Mouse (Mus musculus) hindlimb bud, embryonic 11.5 days (tissue): ENCODE measurements around the gene Tmtc2.
A peak's percentile ranks its signal among the peaks of the same experiment; 100 is the strongest.

Experiments used
- DNase-seq: peaks from one replicate; pipeline ENCODE4 v3.0.0-alpha.2; 2012; ENCODE audit warnings: low read depth, low spot score; ENCODE audit errors: extremely low spot score

Gene Tmtc2

DNA sequence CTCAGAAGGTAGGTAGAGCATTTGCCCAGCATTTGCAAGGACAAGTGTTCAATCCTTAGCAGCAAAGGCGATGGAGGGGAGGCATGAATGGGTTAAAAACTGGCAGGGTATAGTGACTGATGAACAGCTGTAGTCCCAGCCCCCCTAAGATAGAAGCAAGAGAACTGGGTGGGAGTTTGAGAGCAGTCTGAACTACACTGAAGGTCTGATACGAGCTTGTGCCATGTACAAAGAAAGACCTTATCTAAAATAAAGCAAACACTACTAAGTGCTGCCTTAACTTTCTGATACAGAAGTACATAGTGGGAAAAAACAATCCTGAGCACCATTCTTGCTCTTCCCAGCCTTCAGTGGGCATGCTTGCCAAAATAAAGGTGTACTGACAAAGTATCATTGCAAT lies 20.1 kb downstream of the Tmtc2 start:
- no peak for DNase-seq

DNA sequence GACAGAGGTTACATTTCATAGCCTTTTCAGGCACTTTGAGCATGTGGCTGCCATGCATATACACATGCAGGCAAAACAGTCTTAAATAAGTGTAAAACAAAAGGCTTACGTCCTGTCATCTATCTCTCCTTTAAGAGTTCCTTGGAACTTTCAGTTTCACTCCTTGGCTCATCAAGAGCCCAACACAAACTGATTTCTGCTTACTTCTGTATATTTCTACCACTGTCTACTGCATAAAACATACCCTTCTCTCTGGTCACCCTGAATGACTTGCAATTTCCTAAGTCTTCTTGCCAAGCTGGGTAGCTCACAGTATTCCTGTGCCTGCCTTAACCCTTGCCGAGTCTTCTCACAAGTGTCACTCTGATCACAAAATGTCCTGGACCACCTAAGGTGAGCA lies 26.2 kb downstream of the Tmtc2 start:
- no peak for DNase-seq

DNA sequence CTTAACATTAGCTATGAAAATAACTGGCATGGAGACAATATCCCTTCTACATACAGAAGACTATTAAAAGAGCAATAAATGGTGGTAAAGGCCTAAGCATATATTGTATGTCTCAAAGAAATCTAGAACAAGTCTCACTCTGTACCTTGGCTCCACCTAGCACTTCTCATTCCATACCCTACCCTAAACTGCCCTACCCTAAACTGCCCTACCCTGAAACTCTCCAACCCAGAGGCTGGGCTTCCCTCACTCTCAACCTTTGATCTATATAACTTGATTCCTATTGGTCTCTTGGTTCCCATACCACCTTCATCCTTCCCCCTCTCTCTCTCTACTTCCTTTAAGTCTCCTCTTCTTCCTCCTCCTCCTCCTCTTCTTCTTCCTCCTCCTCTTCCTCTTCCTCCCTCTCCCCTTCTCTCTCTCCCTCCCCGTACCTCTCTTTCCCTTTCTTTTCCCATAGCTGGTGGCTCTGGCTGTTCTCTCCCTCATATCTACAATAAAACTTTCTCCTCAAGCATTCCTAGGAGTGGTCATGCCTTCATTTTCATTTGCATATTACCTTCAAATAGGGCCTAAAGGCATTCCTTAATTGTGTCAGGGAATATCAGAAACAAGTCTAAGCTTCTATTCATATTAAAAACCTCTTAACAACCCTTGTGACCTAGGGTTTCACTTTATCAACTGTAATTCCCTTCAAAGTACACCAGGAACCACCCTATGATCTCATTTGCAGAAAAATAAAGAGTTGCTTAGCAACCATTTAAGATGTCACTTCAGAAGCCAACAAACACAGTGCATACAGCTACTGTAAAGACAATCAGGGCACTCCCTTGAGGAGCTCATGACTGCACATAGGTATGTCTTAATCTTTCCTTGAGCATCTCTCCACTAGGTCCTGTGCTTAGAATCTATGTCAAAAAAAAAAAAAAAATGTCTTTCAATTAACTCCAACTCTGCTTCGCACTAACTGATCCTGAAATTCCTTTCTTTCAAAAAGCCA lies 29.9 kb downstream of the Tmtc2 start:
- DNase-seq = no peak

DNA sequence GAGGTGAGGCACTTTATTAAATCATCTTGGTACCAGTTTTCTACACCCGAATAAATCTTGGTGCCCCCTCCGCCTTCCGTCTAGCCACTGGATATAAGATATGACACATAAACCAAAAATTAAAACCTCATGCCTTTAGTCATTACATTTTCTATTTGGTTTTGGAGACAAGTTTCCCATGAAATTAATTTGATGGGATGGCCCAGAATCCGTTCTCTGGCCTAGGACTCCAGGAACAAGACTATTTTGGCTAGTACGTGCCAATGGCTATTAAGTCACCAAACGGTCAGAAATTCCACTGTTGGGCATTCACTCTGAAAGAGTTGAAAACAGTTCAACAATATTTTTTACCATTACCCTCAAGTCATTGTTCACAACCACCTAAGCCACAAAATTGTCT lies 32.2 kb downstream of the Tmtc2 start:
- DNase-seq = no peak

DNA sequence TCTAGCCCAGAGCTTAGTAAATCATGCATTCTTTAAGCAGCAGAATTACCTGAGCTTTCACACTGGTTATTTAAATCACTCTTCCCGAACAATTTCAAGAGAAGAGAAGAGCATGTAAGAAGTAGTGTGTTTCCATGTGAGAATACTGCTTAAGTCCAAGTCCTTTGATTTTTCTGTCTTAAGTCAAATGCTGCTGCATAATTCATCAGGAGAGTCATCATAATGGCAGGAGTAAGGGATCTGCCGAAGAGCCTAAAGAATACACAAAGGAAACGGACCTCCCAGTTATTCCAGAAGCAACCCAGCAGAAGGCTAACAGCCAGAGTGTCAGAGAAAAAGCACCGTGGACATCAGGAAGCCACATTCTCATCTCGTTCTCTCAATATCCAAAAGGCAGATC lies 34.6 kb downstream of the Tmtc2 start:
- no peak for DNase-seq

DNA sequence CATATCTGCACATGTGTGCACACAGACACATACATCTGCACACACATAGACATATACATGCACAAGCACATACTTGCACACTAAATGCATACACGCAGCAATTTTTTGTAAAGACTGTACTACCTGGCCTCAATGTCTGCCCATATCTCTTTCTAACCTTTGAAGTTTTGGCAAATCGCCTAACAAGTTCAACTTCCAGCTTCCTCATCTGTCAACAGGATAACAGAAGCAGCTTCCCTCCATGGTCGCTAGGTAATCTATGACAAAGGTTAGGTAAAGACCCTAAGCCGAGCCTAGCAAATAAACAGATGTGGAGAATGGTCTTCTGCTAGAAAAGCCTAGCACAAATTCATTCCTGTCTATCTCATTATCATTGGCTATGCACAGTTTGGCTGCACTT lies 37.3 kb downstream of the Tmtc2 start:
- no peak for DNase-seq

DNA sequence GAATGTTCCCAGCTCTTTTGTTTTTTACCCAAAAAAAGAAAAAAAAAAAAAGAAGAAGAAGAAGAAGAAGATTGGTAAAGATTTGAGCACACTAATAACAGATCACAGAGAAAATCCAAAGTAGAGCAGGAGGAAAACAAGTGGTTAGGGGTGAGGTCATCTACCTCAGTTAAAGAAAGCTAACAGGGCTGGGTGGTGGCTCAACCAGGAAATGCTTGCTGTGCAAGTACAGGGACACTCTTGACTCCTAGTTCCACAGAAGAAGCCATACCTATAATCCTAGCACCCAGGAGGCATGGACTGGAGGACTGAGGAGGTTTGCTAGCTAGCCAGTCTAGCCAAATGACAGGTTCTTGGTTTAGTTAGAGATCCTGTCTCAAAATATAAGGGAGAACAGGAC lies 38.4 kb downstream of the Tmtc2 start:
- no peak for DNase-seq

DNA sequence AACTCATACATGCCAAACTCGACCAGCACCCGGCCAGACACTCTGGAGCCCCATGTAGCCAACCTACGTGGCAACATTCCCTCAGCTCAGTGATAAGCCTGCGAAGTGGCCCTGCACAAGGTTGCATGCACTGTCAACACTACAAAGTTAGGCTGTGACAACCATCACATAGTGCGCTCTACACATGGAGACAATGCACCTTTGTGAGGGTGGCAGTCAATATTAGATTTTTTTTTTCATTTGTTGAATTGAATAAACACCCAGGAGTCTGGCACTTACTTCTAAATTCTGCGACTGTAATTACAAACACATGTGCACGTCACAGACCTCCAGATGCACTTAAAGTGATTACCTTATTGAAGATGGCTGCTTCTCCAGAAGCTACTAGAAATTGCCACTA lies 41.5 kb downstream of the Tmtc2 start:
- DNase-seq = peak; percentile 47

DNA sequence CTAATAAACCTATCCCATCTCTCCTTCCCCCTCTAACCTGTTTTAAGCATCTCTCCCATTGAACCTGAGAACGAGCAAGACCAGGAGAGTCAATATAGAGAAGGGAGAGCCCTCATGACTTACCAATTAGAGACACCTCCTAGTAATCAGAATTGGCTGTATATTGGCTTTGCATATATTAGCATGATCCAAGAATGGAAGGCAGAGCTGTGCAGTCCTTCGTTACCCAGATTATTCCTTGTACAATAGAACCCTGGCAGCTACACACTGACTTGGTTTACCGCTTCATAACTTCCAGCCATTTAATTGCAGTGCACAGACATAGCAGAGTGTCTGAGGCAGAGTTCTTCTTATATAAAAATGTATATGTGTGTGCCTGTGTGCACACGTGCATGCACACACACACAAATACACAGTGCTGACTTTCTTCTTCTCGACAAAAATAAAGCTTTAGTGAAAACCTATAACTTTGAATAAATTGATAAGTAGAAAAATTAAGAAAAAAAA lies 42.2 kb downstream of the Tmtc2 start:
- no peak for DNase-seq

DNA sequence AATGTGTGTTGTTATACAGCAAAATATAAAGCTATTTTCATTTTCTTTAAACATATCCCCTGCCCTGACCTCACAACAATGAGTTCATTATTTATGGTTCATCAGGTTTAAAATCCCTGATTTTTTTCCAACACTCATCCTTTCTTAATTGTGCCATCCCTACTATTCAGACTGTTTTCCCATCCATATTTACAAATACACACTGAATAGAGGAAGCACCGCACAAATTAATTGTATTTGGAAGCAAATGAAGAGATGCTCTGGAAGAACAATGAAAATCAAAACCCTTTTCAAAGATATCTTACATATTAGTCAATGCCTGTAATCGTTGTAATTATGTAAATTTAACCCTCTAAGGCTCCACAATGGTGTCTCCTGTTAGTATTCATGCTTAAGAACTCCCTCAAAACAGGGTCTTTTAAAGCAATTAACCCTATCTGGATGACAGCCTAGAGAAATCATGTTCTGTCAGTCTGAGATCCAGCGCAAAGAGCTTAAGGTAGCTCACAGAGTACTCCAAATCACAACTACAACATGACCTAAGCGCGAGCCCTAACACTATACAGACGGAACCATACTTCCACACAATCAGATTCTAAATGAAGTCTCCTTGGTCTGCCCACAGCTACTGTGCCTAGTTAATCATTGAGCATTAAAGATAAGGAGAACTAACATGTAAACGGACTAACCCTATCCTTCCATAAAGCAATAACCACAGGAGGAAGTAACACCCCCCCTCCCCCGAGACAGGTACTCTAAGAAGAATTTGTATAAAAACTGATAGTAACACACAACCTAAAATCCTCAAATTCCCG lies 43.0 kb downstream of the Tmtc2 start:
- DNase-seq = no peak

DNA sequence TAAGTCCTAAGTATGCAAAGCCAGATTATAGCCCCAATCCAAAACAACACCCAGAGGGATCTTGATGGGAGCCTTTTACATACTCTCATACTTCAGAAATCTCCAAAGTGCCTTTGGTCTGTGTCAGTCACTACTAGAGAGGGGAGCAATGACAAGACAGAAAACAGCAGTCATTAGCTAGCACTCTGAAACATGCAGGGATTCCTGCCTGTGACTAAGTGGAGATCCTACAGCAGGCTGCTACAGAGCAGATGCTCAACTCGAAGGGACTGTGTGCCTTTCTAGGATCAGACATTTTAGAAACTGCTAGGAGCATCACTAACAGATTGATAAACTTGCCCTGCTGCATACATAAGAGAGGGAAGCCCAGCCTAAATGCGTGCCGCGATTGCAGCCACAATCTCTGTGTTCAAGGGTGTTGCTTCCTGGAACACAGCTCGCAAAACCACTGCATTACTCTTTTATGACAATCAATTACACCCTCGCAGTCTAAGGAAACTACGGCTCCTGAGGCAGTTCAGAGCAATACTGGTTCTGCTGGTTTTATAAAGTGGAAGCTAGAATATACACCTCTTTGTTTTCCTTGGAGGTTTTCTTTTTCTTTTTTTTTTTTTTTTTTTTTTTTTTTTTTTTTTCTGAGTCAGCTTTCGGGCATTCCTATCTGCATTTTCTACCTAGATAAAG lies 50.7 kb downstream of the Tmtc2 start:
- no peak for DNase-seq

DNA sequence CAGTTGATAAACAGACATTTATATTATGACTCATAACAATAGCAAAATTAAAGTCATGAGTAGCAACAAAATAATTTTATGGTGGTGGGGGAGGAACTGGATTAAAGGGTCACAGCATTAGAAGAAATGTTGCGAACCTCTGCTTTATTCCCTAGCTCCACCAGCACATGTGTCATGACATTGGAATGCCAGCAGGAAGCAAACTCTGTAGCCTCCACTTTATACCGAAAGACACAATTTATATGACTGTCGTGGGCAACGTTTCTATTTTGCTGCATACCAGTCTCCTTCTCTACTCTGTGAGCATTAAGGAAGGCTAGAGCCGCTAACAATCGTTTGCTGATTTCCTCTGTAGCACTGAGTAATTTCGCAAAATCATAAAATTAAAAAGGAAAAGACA lies 51.8 kb downstream of the Tmtc2 start:
- DNase-seq = no peak

DNA sequence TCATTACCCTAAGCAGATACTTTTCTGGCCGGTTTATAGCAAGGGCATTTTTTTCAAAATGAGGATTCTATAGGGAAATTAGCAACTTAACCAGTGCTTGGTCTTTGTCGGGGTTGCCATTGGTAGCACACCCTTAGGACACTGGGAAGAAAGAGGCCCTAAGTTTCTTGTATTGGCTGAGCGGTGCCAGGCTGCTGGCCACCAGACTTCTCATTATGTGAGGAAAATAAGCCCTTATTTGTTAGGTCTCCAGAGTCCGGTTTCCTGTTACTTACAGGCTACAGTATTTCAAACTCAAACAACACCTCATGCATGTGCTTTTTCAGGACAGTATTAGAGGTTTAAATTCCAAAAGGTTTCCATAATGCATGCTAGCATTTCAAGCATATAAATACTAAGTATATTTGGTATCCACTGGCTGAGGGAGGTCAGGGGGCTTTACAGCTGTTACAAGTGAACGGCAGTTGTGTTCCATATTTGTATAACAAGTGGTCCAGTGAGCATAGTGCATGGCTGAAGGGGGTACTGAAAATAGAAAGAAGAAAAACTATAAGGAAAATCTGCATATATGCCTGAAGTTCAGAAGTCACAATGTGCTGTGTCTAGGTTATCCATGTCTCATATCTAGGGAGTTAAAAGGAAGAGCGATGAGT lies 55.0 kb downstream of the Tmtc2 start:
- no peak for DNase-seq

DNA sequence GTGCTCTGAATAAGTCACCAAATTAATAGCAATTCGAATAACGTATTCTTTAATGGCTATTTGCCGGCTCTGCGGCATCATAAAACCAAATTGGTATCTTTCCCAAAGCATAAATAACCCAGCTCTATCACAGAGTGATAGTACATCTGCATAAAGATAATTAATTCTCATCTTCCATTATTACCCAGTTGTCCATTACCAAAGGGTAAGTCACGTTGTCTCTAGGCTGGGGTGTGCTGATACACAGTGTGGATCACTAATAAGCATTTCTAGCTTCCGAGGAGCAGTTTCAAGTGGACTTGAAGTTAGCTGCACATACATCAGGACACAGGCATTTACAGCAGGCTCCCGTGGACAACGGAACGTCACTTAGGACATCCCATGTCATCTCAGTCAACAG lies 56.1 kb downstream of the Tmtc2 start:
- DNase-seq = no peak

DNA sequence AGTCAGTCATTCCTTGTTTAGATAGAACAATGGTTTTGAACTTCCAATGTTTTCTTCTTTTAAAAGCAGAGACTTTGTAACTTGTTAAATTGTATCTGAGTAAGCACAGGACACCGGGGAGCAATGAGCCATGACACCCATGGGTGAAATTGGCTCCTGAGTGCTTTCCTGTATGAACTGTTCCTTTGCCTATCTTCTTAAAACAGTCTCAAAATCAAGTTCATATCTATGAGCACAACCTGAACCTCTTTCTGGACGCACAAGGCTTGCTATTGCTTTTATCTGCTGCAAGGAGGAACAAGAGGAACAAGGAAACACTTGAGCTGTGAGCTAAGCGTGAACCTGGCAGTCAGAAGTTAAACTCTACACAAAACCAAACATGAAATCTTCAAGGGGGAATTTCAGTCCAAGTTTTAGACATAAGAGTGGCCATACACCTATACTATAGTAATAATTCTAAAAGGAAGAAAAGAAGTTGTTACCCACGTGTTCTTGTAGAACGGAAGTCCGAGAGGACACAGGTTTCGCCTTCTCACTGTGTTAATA lies 60.4 kb downstream of the Tmtc2 start:
- no peak for DNase-seq

DNA sequence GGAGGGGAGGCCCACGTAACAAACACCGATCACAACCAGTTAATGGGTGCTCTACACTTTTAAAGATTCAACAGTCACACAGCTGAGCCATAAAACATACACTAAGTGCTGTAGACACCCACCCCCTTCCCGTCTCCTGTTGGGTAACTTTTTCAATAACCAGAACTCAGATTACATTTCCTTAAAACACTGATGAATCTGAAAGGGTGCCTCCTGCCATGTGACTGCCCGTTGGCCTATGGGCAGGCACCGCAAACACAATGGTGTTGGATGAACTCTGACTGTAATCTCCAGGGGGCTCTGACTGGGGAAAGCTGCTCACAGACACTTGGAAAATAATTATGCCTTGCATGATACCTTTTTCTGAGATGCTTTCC lies 64.4 kb downstream of the Tmtc2 start:
- DNase-seq = no peak

DNA sequence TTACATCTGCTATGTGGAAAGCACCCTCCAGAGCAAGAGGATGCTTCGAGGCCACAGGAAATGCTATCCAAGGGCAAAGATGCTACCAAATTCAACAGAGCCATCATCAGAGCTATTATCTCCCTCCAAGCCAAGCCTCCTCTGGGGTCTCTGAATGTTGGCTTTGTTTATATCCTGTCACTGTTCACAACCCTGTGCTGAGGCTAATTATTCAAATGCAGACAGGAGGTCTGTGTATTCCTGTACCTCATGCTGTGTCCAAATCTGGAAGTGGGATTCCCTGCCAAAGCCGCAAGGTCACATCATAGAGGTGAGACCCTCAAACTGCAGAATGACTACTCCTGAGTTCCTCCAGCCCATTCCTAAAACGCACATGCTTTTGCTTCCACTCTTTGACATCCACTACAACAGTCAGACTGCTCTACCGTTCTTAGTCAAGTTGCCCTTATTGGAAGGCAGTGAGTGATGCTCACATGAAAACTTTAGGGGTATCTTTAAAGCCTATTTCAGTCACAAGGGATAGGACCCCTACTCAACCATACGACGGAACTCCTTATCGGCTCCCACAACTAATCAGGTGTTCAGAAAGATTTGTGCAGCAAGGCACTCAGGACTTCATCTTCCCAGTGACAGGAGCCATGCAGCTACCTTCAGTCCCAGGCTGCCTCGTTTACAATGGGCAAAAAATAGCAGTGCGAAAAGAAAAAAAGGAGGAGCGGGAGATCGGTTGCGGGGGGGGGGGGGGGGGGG lies 64.9 kb downstream of the Tmtc2 start:
- DNase-seq = no peak

DNA sequence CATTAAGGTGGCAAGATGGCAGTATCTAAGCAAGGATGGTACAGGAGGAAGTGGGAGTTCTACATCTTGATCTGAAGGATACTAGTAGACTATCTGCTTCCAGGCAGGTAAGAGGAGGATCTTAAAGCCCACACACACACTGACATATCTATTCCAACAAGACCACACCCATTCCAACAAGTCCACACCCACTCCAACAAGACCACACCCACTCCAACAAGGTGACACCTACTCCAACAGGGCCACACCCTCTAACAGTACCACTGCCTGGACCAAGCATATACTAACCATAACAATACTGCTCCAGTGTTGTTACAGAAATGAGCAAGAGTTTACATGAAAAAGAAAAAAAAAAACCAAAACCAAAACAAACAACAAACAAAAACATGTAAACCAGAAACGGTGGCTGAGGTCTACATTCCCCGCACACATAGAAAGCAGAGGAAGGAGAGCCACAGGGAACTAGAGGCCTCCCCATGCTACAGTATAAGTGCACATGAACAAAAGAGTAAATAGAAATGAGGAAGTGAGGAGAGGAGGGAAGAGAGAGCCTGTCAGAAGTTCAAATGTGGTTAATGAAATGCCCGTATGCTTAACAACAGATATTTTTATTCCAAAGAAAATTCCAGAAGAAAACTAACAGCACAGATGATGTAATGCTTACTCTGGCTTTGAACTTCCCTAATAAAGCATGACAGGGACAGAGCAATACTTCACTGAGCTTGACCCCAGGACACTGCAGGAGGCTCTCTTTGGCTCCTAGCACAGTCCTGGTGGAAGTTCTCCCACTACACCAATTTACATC lies 66.1 kb downstream of the Tmtc2 start:
- DNase-seq = no peak

DNA sequence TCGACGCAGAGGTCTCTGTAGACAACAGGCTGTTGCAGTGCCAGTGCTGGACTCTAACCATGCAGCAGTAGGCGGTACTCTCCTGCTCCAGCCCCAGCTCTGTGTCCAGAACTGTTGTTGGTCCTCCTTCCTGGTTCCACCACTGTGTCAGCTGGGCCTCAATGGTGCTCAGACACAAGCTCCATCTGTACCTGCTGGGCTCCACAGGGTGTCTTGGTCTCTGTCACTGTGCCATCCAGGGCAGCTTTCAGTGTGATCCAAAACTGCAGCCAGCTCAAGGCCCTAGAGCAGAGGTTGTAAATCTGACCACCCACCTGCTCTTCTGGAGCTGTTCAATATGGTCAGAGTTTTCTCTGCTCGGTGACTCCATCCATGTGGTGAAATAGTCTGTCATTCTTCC lies 68.2 kb downstream of the Tmtc2 start:
- DNase-seq = no peak
